Mouse (Mus musculus) leukemia stem cell, adult 10-12 weeks (primary cell): ENCODE measurements around the gene Olfr1303. TPM values are rescaled to one million over a fixed set of nuclear protein-coding genes. Genes with fewer than 3 reads are reported as not detected.

ENCODE experiments used
- polyA plus RNA-seq: library from polyadenylated mRNA; stranded (reverse); fragments of >175 nt; gene quantifications from 2 replicates; pipeline ENCODE4 v1.2.3, GENCODE M21; 2012; ENCODE audit warnings: low replicate concordance

The Olfr1303 gene
- polyA plus RNA-seq: not detected in 2 replicates

GRCm38 (mm10) chr2:111820240-111820639 is at the start of gene Olfr1303:
Olfr1303 (minus strand) TSS chr2:111820340.

GRCm38 (mm10) chr2:111777129-111777528 is 43.0 kb downstream of the Olfr1303 start, which contains the start of gene Olfr1302:
Olfr1302 (plus strand) TSS chr2:111777429.

Other genes with a start within 250 kb of the Olfr1303 start
- not detected in 2 replicates for gene Olfr1297, start 193.8 kb downstream of the Olfr1303 start, polyA plus RNA-seq
- gene Olfr1298, start 171.1 kb downstream of the Olfr1303 start, polyA plus RNA-seq: not detected in 2 replicates
- not detected in 2 replicates for gene Olfr1299, start 158.9 kb downstream of the Olfr1303 start, polyA plus RNA-seq
- gene Olfr1301, start 69.3 kb downstream of the Olfr1303 start, polyA plus RNA-seq: not detected in 2 replicates
- gene Olfr1302, start 42.9 kb downstream of the Olfr1303 start, polyA plus RNA-seq: not detected in 2 replicates
- gene Olfr1305, start 56.8 kb upstream of the Olfr1303 start, polyA plus RNA-seq: not detected in 2 replicates
- gene Olfr1306, start 95.9 kb upstream of the Olfr1303 start, polyA plus RNA-seq: not detected in 2 replicates
- gene Olfr1307, start 129.1 kb upstream of the Olfr1303 start, polyA plus RNA-seq: 0.01 TPM in 1 of 2 replicates, not detected in the other
- gene Olfr1308, start 144.6 kb upstream of the Olfr1303 start, polyA plus RNA-seq: not detected in 2 replicates
- not detected in 2 replicates for gene Olfr1309, start 169.9 kb upstream of the Olfr1303 start, polyA plus RNA-seq
- not detected in 2 replicates for gene Olfr1310, start 192.4 kb upstream of the Olfr1303 start, polyA plus RNA-seq
- not detected in 2 replicates for gene Olfr1311, start 204.1 kb upstream of the Olfr1303 start, polyA plus RNA-seq
- gene Olfr1312, start 229.9 kb upstream of the Olfr1303 start, polyA plus RNA-seq: 0.03 TPM in 1 of 2 replicates, not detected in the other